Mouse (Mus musculus) ovary, postnatal 10 days (tissue): ENCODE measurements around the gene Comtd1.

ENCODE experiments used
- DNase-seq: peaks from one replicate; pipeline ENCODE4 v3.0.0; 2022; ENCODE audit warnings: low spot score

Comtd1 gene

DNA sequence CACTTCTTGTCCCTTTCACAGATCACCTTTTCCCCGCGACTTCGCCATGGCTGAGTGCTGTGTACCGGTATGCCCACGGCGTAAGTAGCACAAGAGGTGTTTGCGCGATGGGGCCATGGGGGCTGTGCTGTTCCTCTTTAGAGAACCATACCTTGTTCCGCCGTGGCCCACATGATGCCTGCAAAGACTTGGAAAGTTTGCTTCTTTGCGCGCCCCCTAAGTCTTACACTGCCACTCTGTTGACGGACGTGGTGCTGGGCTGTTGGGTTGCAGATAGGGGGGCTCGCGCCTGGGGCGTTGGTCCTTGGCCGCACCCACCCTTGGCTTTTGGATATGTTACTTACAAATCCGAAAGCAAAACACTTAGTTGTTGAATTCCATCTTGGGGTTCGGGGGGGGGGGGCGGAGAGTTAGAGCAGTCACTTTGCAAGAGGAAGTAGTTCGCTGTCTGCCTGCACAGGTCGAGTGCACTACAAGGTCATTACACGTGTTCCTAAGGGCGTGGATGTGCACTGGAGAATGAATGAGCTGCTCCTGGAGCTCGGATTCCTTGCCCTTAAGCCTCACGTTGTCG lies 16.9 kb downstream of the Comtd1 start:
- DNase-seq = no peak

DNA sequence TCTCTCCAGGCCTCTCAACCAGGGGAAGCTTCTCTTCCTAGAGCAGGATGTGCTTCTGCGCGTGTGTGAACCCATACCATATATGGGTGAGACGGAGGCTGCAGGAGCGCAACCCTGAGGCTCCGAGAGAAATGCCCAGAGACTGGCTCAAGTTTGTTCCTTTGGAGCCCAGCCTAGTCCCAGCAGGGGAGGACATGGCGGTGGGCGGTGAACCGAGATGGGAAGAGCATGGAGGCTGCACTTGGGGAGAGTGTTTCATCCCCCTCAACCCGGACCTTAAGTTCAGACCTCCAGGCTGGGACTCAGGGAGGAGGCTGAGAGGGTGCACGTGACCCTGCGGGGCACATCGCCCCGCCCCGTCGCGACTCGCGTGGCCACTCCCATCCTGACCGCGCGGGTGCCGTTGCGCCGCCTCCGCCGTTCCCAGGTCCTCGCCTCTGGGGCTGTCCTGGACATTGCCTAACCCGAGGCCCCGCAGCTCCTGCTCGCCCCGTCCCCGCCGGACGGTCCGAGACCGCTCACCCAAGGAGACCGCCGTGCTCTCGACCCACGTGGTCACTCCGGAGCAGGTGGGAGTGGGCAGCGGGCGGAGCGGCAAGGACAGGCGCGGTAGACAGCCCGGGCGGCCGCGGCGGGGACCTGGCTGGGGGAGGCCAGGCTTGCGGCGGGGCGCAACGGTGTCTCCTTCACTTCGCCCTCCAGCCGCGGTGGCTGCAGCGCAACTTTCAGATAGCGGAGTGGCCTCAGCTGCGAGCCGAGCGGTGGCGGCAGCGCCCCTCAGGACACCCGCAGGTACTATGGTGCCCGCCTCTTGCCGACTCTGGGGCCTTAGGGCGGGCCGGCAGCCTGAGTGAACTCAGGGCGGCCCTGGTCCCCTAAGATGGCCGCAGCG lies 17.7 kb downstream of the Comtd1 start:
- DNase-seq = peak; percentile 97

DNA sequence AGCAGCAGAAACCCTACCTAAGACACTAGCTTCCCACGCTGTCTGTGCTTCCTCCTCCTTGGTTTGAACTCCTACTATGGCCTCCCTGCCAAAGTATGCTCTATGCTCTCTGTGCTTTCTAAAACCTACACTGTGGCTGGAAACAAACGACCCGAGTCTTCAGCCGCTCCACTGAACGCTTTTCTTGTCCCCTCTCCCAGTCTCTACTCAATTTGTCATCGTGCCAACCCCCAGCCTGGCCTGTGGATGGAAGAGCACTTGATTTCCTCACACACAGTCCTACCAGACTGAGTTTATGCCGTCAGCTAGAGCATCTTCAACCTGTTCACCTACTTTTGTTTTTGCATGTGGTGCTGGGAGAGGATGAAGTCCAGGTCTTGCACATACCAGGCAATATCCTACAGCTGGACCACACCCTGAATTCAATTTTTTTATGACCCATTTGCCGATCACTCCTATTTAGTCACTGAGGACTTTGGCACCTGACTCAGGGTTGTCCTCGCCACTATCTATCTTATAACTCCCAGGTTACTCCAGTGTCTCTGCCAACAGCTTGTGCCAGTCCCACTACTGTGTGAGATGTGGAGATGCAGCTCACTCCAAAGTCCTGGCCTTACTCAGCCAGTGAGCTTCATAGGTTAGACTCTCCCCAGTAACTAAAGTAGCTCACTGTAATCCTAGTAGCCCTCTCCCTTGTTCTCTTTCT lies 22.8 kb downstream of the Comtd1 start:
- DNase-seq = no peak

DNA sequence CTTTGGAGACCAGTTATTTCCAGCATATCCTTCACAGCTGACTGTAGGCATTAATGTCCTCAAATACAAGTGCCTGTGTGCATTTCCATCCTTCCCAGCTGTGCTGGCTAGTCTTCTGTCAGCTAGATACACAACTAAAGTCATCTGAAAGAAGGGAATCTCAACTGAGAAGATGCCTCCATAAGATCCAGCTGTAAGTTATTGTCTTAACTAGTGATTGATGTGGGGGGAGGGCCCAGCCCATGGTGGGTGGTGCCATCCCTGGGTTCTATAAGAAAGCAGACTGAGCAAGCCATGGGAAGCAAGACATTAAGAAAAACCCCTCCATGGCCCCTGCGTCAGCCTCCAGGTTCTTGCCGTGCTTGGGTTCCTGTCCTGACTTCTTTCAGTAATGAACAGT lies 23.8 kb downstream of the Comtd1 start, which contains the start of gene Vdac2:
Gene Vdac2 (plus strand): TSS at position 301 of the 400 bp plus-strand sequence.
- DNase-seq = no peak

DNA sequence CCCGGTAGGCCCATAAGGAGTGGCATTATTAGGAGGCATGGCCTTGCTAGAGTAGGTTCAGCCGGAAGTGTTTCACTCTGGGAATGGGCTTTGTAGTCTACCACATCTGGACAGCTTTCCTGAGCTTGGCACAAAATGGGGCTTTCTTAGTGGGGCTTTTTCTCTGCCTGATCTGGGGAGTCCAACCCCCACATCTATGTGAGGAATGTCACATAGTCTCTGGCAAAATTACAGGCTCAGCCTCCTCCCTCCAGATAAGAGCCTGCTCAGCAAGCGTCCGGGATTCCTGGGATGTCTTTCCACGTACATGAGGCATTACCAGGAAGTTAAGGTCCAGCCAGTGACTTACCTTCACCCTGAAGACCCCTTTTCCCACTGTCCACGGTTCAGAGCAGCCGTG lies 24.9 kb downstream of the Comtd1 start:
- DNase-seq = no peak

DNA sequence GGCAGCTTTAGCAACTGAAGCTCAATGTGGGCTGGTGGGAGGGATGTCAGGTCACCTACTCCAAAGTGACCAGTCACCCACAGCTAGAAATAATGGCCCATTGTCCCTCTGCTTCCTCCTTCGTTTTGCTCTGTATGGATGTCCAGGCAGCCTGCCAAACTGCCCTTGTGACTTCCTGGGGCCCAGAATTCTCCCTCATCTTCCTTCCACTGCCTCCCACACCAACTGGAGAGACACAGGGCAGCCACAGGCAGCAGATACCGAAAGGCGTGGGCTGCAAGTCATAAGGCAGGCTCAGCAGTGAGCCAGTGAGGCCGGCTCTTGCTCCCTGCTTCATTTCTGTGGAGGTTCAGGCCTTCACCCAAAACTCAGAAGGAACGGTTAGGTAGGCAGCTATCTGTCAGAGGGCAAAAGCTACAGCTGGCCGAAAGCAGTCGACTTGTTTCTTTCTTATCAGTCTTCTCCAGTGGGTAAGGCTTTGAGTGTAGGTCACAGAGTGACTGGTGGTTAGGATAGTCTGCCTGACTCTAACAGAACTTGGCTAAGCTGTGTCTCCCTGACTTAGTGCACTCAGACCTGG lies 25.9 kb downstream of the Comtd1 start:
- DNase-seq = peak; percentile 38

DNA sequence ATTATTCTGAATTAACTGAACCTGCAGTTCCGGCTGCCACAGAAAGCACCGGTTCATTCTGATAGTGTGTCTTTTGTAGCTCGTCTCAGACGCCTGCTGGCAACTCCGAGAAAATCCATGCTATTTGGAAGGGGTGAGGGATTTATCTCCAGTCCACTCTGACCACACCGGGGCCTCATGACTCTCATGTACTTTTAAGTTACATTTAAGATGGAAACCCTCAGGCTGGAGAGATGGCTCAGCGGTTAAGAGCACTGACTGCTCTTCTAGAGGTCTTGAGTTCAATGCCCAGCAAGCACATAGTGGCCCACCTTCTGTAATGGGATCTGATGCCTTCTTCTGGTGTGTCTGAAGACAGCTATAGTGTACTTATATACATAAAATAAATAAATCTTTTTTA lies 26.5 kb downstream of the Comtd1 start:
- DNase-seq = no peak

DNA sequence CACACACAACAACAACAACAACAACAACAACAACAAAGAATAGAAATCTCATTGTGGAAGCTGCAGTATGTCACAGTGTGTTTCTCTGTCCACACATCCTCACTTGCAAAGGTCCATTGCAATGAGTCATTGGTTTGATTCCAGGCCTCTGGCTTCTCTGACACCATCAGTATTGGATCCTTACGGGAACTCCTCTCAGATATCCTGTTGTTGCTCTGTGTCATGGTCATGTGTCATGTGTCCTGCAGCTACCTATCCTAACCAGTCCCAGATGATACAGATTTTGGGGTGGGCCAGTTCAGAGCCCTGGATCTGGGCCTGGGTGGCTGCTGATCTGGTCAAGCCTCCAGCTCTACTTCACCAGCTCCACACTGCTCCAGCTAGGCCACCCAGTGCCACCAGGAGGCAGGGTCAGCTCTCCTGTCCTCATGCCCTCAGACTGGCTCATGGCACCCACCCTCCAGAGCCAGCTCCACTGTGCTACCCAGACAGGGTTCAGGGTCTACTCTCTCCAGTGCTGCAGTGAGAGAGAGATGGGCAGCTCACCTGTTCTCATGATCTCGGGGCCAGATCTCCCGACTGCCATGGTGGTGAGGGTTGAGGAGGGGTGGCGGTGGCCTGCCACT lies 27.8 kb downstream of the Comtd1 start:
- no peak for DNase-seq

DNA sequence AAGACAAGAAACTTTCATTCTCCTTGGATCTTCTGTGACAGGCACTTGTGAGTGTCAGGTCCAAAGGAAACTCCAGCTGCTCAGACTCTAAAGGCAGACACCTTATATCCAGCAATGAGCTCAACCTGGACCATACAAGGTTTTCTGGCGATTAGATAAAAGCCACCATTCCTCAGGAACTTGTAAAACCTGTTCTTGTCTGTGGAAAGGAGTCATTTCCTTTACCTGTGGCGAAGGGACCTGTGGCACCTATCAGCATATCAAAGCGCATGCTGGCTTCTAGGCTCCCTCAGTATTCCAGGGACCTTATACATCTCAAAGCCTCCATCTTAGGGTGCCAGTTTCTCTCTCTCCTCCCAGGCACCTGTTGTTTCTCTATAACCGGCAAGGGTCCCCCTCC lies 31.3 kb downstream of the Comtd1 start:
- DNase-seq = no peak

DNA sequence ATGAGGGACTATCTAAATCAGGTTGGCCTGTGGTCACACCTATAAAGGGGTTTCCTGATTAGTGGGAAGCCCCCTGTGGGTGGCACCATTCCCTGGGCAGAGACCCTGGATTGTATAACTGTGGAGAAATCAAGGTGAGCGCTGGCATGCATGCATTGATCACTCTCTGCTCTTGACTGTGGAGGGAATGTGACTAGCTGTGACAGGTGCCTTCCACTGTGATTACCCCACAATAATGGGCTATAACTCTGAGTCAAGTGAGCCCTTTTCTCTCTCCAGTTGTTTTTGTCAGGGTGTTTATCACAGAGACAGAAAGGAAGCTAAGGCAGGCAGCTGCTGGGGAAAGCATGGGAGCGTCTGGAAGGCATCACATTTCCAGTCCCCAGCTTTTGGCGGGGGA lies 32.5 kb downstream of the Comtd1 start:
- DNase-seq = no peak

DNA sequence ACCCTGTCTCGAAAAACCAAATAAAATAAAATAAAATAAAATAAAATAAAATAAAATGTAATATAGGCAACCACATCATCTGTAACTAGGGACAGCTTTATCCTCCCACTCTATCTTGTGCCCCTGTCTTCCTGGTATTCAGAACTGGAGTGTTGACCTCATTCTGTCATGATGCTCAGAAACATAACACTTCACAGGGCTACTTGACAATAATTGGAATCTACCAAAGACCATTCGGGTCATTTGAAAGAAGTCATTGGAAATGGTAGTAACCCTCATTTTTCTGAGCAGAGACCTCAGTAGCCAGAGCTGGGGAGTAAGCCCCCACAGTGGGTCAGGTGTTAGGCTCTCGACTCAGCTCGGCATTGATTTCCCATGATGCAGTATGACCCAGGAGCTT lies 34.2 kb downstream of the Comtd1 start:
- no peak for DNase-seq

DNA sequence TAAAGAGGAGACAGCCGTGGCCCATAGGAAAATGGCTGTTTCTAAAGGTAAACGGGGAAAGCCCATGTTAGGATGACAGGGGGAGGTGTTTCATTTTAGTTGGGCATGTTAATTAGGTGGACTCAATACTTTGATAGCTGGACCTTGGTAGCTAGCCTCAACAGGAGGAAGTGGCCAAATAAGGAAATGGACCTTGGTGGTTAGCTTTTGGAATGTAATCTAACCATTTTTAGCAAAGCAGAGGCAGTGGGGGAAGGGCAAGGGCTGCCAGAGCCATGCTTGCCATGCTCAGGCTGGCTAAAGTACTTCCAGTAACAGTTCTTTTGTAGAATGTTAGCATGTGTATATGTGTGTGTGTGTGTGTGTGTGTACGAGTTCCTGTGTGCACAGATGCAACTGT lies 34.9 kb downstream of the Comtd1 start:
- no peak for DNase-seq

DNA sequence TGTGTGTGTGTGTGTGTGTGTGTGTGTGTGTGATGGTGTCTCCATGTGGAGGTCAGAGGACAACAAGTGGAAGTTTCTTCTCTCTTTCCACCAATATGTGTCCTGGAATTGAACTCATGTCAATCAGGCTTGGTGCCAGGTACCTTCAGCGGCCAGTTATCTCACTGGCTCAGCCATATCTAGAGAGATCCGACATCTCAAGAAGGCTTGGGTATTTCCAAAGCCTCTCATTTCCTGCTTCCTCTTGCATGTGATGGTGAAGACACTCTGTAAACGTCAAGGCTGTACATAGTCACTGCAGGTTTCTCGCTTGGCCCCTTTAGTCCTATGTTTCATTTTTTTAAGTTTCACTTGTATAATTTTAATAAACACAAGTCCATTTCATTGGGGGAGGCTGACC lies 35.6 kb downstream of the Comtd1 start:
- DNase-seq = no peak

DNA sequence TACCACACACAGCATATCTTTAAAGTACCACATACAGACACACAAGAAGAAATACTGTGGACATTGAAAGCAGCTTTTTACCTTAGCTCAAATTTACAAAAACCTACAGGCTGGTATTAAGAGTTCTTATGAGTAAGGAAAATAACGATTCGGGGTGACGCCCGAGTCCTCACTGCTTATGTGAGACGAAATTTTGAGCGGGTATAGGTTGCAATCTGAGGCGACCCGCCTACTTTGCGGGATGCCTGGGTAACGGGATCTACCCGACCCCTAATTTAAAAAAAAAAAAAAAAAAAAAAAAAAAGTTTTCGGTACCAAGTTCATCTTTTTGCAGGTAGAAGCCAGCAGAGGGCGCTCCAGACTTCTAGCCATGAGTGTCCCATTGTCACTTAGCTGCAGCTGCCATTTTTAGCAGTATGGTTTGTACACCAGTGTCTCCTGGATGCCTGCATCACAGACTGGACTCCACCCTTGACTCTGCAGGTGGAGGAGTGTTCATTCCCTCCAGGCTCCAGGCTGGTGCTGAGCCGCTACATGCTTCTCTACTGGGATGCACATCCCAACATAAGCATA lies 36.1 kb downstream of the Comtd1 start:
- DNase-seq = no peak

DNA sequence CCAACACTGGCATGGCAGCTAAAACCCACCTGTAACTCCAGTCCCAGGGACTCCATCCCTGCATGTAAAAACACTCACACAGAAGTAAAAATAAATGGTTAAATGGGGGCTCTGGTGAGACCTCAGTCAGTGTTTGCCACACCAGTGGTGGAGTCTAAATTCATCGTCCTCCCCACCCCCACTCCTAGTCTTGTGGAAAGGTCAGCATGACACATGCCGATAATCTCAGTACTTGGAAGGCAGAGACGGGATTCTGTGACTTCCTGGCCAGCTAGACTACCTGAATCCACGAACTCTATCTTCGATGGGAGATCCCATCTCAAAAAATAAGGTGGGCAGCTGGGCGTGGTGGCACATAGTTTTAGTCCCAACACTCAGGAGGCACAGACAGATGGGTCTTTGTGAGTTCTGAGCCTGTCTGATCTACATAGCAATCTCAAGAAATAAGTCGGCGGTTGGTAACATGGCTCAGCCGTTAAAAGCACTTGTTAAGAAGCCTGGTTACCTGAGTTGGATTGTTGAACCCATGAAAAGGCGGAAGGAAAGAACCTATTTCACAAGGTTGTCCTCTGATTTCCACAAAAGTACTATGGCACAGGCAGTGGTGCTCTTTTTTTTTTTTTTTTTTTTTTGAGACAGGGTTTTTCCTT lies 36.9 kb downstream of the Comtd1 start:
- DNase-seq = no peak

DNA sequence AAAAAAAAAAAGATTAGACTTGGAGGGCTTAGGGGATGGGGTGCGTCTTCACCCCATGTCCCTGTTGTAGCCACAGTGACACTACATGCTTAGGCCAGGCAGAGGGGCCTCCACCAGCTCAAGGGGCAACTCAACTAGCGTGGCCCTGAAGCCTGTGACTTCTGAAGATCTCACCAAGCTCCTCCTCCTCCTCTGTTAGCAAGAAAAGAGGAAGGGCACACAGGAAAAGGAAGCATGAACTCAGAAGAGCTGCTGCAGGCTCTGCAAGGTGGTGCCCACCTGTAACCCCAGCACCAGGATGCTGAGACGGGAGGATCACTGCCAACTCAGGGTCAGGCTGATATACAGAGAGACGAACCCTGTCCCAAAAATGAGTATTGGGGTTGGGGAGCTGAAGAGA lies 37.5 kb downstream of the Comtd1 start:
- no peak for DNase-seq

DNA sequence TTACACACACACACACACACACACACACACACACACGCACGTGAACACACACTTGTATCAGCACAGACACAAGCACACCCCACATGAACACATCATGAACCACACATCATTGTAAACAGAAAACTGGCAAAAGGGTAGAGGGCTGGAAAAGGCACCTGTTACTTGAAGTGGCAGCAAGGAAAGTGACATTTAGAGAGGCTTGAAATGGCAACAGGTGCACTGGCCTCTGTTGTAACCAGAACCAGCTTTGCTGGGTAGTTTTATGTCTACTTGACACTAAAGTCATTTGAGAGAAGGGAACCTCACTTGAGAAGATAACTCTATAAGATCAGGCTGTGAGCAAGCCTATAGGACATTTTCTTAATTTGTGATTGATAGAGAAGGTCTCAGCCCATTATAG lies 39.4 kb downstream of the Comtd1 start:
- DNase-seq = no peak

DNA sequence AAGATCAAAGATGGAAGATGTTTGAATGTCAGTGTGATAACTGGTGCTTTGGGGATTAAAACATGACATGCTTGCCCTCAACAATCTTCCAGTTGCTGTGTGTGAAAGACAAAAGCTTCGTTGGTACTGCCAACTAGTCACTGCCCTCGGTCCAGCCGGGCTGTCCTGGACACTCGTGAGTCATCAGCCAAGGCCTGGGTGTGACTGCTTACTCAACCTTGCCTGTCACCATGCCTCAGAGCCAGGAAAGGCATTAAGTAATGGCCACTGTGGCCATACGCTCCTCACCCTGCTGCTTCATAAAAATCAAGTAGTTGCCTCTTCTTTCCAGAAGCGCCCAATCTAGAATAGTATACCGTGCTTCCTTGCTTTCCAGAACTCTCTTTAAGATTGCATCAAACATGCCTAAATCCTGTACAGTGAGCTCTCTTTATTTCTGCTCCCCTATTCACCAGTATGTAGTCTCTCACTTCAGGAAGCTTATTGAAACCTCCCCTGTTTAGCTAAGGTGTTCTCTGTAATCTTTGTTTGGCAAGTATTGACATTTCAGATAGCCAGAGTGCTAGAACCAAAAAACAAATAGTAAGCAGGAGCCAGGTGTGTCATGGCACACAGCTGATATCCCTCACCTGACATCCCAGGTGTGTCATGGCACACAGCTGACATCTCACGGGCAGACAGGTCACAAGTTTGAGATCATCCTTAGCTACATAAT lies 40.4 kb downstream of the Comtd1 start:
- no peak for DNase-seq

DNA sequence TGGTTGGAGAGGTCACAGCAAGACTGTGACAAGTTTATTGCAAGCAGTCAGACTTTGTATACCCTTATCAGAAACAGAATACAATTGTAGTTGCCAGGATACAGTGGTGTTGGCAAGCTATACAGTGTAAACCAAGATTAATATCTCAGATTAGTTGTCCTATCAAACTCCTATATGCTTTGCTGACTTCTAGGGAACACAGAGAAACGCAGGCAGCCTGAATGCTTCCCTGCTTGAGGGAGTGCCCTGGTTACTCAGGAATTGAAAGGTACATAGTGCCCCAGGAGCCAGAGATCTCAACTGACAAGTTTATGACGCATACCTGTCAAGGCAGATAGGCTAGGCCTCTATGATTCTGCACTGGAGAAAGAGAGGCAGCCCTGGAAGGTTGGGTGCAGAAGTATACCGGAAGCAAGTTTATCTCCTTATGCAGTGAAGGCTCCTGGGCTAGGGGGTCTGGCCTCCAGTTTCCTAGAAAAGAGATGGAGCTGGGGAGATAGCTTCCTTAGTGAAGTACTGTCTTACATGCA lies 42.1 kb downstream of the Comtd1 start:
- DNase-seq = no peak

DNA sequence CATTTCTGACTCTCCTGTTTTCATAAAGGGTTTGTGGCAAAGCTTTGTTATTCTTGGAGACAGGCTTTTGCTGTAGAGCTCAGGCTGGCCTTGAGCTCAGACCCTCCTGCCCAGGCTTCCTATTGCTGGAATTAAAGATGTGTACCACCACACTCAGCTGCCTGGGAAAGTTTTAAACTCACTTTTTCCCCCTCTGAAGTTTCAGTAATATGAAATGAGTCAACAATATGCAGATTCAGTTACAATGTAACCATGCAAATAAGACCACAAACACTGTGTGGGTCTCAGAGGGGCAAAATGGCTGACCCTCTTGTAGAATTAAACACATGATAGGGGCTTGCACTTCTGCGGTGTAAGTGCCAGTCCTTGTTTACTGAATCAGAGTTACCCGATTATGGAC lies 42.6 kb downstream of the Comtd1 start:
- DNase-seq = no peak
